Comparison of ENCODE assay signal across 8 mouse cellular contexts in the genomic region with DNA sequence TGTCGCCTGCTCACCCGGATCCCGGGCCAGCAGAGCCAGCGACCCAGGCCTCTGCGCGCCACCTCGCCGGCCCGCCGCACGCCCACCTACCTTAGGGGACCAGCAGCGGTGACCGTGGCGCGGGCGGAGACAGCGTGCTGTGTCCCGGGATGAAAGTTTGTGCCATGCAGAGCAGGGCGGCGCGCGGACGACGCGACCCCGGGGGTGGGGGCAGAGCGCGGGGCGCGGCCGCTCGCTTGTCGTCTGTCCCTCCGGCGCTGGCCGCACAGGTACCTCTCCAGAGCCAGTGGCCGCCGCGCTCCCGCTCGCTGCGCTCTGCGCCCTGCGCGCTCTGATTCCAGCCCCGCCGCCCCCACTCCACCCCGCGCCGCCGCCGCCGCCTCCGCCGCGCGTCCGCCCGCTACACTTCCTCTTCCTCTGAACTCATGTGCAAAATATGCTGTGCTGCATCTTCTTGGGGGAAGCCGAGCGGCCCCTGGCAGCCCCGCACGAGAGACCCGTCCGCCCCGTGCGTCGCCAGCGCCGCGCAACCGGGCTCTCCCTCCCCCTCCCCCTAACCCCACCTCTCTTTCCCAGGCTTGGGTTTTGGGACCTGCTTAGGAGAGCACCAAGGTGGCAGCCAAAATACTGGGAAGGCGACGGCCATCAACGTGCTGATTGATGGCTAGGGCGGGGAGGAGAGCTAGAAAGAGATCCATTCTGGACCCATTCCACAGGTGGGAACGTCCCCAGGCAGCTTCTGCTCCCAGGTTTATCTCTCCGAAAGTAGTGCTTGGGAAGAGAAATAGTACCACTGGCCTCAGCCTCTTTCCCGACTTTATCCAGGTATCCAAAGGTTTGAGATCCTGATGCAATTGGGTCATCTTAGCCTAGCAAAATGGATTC. TPM values are rescaled to one million over a fixed set of nuclear protein-coding genes. Genes with fewer than 3 reads are reported as not detected.
DNase-seq lines count a peak whose midpoint lies in the region; ATAC-seq and TF ChIP-seq lines count a peak whose summit lies in the region.

A gene (minus strand): TSS at position 544 of the 885 bp plus-strand sequence.

- WGBS in liver, embryonic 11.5 days = under 1% methylated on average over 68 of the region's 79 CpGs

- H3K4me2 ChIP-seq in liver, embryonic 11.5 days = peak within 1 kb of the TSS; percentile 93

- peak within 1 kb of the TSS; percentile 73 for H3K4me3 ChIP-seq in liver, embryonic 11.5 days (ENCODE audit: low read depth, low read length)
- H3K4me3 ChIP-seq in testis, adult 2 months (ENCODE audit: control insufficient read depth, low read depth, low read length) = peak within 1 kb of the TSS; percentile 45

- ATAC-seq in frontal cortex, adult (ENCODE audit: low TSS enrichment) = 0 out of 2 replicates have a peak, but pooled peaks have one; percentile 14
- ATAC-seq in liver, embryonic 11.5 days (replicated peaks; ENCODE audit: low FRiP score) = peak; percentile 39; the same call in 1 of the 2 replicates

- H3K27ac ChIP-seq in liver, embryonic 11.5 days (ENCODE audit: low read depth, low read length) = no peak within 1 kb of the TSS
- no peak within 1 kb of the TSS for H3K27ac ChIP-seq in testis, adult 2 months (ENCODE audit: control insufficient read depth, insufficient read depth, low read depth, low read length)

- peak within 1 kb of the TSS; percentile 72 for H3K9ac ChIP-seq in liver, embryonic 11.5 days (ENCODE audit: low read depth, low read length)

- no peaks in the 10 kb centered on the region for H3K36me3 ChIP-seq in liver, embryonic 11.5 days (ENCODE audit: control insufficient read depth, insufficient read depth, low read length)
- no peaks in the 10 kb centered on the region for H3K36me3 ChIP-seq in testis, adult 2 months (ENCODE audit: control insufficient read depth, insufficient read depth, low read length)

- peaks cover 23% of the 10 kb centered on the region for H3K27me3 ChIP-seq in liver, embryonic 11.5 days (replicated peaks; ENCODE audit: control insufficient read depth, insufficient read depth, low read length)
- no peaks in the 10 kb centered on the region for H3K27me3 ChIP-seq in testis, adult 2 months (ENCODE audit: control insufficient read depth, insufficient read depth, low read length)

- TF ChIP-seq POLR2A in testis, adult 2 months (IDR thresholded peaks at IDR 0.05; ENCODE audit: control insufficient read depth, low read depth, low read length) = no peak

- no peaks in the 10 kb centered on the region for H3K4me1 ChIP-seq in liver, embryonic 11.5 days (replicated peaks; ENCODE audit: control insufficient read depth, insufficient read depth, low read length)
- H3K4me1 ChIP-seq in testis, adult 2 months (ENCODE audit: control insufficient read depth, insufficient read depth, low read length) = peaks cover 14% of the 10 kb centered on the region

- TF ChIP-seq CTCF in testis, adult 2 months (IDR thresholded peaks at IDR 0.05; ENCODE audit: control insufficient read depth, insufficient read depth, insufficient replicate concordance, low read depth, low read length) = no peak

- H3K9me3 ChIP-seq in liver, embryonic 11.5 days (ENCODE audit: control insufficient read depth, low read length) = no peaks in the 10 kb centered on the region

- DNase-seq in frontal cortex, postnatal 14 days (ENCODE audit: low spot score in 2 of 2) = no peak
- peak; percentile 46 for DNase-seq in embryo, embryonic 10.5 days (ENCODE audit: low spot score)
- peak; percentile 77 to 82 for DNase-seq in heart, adult 9 months (ENCODE audit: low spot score in 2 of 2)
- DNase-seq in kidney, adult 8-10 months = peak; percentile 15 to 39
- peak; percentile 57 for DNase-seq in liver, embryonic 11.5 days (ENCODE audit: low spot score)
- DNase-seq in monocyte, adult 2 months (ENCODE audit: low read depth in 1 of 2, low spot score in 2 of 2) = peak; percentile 28 to 66

RNA-seq across cellular contexts. Expression of the gene that starts here (rescaled TPM):
- polyA plus RNA-seq in liver, embryonic 11.5 days (2014; fragmentation: Nextera tagmentation; extraction: Ambion mirVana) = 12.8 and 13.9 TPM in 2 replicates
- 2.8 and 3.3 TPM in 2 replicates for polyA plus RNA-seq in testis, adult 2 months (2012; rRNA removed)

Comparison
In these comparisons a context has a peak if more than half of its experiments do, and no peak if none do; other contexts are left out.
1. DNase-seq: peak in embryo, embryonic 10.5 days (single experiment), heart, adult 9 months (2 of 2), kidney, adult 8-10 months (2 of 2), liver, embryonic 11.5 days (single experiment) and monocyte, adult 2 months (2 of 2); none in frontal cortex, postnatal 14 days (0 of 2).